Mouse (Mus musculus) layer of hippocampus, adult 9-11 months (tissue): ENCODE results near the gene Pkib.
A peak's percentile ranks its signal among the peaks of the same experiment; 100 is the strongest.

ENCODE experiments used
- DNase-seq: peaks from one replicate; pipeline ENCODE4 v3.0.0; 2022

Pkib gene

DNA sequence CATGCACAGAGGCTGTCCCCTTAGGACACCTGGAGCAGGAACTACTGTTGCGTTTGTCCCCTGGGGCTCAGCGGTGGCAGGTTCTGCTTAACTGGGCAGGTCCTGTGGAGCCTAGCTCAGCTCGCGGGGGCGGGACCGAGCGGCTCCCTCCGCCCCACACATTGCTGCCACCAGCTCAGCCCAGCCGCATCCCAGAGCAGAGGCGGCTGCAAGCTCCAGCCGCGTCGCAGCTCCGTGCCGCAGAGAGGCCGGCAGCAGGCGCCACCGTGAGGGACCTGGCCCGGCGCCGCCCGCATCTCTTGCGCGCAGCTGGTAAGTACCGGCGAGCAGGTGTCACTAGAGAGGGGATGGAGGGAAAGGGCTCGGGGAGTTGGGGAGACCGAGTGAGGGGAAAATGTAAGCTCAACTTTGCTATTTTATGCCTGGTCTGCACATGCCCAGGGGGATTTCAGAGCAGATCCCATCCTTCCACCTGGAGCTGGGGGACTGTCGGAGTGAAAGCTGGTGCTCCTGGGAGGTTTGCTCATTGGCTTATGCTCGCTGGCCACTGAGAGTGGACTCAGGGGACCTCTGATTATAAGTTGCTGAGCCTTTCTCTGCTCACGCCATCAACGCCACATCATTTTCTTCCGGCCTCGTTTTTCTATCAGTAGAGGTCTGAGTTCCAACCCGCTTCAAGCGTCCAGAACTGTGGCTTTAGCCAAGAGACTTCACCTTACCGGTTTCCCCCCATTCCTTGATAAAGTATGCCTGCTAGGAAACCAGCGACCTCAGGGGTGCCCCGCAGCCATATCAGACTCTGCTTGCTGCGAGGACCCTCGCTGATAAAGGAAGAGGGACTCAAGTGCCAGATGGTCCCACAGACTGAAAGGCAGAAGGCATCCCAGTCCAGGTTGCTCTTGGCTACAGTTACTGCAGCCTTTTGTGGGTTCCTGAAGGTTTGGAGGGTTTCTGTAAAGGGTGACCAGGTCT lies at the start of gene Pkib:
Gene Pkib (plus strand): TSS at position 86 of the 972 bp plus-strand sequence.
- peak; percentile 59 for DNase-seq

DNA sequence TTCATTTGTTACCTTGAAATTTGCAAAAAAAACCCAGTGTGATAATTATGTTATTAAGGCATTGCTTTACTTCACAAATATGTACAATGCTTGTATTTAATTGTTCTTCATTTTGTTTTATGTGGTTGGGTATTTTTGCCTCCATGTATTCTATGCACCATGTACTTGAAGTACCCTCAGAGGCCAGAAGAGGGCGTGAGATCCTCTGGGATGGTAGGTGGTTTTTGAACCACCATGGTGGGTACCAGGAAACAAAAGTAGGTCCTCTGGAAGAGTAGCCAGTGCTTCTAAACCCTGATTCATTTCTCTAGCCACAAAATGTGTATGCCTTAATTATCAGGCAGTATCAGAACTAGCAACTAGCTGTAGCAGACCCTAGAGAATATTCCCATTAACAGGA lies 47.9 kb upstream of the Pkib start:
- DNase-seq = no peak

DNA sequence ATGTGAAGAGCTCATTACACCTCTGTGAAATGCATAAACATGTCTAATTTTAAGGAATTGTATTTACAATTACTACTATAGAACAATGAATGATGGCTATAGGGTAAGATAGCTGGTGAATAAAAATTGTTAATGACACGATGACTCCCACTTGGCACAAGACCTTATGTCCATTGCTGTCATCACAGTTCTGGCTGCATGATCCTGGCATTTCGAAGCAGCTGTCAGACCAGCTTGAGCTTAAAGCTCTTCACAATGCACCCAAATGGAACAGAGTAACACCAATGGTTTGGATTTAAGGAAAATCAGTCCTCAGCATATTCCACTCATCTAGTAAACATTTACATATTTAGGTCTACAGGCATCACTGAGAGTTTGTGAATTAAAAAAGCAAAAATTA lies 37.5 kb upstream of the Pkib start:
- DNase-seq = no peak

DNA sequence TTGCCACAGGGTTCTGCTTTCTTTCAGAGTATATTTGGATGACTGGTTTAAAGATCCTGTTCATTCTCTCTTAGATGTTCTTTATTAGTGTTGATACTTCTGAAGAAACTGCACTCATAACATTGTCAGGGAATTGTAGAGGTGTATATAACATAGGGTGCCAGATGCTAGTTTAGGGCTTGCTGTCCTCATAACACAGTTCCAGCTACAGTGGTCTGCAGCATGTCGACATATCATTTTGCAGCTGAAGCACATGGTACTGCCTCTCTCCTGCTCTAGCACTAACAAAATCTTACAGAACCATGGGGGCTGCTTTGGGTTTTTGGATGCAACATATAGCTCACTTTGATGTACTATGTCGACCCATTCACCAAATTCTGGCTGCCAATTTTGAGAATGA lies 34.6 kb upstream of the Pkib start:
- DNase-seq = no peak

- no peak for DNase-seq
Measured at GRCm38 (mm10) chr10:57602951-57603350, 28.8 kb upstream of the Pkib start.

GRCm38 (mm10) chr10:57623311-57623710 lies 8.5 kb upstream of the Pkib start:
- no peak for DNase-seq

DNA sequence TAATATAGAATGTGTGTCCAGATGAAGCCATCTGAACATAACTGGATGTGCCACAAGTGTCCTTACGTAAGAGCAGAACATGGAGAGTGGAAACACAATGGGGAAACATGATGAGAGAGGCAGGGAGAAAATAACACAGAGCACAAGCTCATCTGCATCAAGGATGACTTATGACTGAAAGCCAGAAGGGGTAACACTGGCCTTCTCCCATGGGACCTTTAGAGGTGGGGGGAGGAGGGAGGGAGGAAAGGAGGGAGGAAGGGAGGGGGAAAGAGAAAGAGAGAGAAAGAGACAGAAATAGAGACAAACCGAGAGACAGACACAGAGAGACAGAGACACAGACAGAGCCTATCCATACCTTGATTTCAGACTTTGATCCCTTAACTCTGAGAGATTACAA lies 4.0 kb upstream of the Pkib start:
- DNase-seq = no peak

DNA sequence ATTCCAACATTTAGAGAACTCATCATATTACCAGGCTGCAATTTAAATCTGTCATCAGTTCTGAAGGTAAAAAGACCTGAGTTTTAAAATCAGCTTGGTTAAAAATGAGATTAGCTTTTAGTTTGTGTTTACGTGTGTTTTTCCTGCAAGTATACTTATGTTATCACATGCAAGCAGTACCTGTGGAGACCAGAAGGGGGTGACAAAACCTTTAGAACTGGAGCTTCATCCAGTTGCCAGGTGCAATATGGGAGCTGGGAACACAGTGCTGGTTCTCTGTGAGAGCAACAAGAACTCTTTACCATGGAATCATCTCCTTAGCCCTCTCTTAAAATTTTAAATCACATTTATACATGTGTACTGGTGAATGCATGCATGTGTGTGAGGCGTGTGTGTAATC lies 1.2 kb upstream of the Pkib start:
- no peak for DNase-seq

GRCm38 (mm10) chr10:57632868-57633240 lies 1.1 kb downstream of the Pkib start:
- no peak for DNase-seq

DNA sequence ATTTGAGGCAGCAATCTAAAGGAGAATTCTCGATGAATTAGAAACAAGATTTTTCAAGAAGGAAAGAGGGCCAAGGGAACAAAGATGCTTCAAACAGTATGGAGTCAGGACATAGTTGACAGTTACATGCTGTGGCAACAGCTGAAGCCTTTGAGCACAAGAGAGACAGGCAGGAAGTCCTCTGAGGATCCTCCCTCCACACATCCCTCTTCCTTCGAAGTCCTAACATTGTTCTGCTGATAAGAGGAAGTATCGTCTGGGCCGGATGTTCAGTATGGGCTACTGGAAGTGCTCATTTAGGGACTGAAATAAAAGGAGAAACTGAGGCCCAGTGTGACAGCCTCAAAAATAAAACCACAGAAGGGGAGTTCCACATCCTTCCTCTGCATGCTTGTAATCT lies 5.2 kb downstream of the Pkib start:
- no peak for DNase-seq

DNA sequence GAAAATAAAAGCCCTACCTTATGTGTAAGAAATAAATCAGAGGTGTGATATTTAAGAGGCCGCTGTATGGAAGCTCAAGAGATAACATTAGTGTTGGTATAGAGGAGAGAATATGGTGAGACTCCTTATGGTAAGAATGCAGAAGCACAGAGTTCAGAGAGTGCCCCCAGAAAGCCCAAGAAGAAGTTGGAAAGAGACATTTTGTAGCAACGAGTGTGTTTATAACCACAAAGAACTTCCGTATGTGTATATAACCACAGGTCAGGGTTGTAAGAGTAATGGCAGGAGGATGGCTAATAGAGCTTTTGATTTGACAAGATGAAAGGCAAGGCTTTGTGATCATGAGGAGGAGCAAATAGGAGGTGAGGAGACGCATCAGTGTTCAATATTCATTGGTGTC lies 6.5 kb downstream of the Pkib start:
- DNase-seq = no peak

- DNase-seq = no peak
Measured at GRCm38 (mm10) chr10:57639540-57639939, 7.8 kb downstream of the Pkib start.

- no peak for DNase-seq
Measured at GRCm38 (mm10) chr10:57653297-57653696, 21.5 kb downstream of the Pkib start.

- no peak for DNase-seq
Measured at GRCm38 (mm10) chr10:57660505-57660904, 28.7 kb downstream of the Pkib start.

- no peak for DNase-seq
Measured at GRCm38 (mm10) chr10:57663758-57664157, 32.0 kb downstream of the Pkib start.

- no peak for DNase-seq
Measured at GRCm38 (mm10) chr10:57664253-57664652, 32.5 kb downstream of the Pkib start.

DNA sequence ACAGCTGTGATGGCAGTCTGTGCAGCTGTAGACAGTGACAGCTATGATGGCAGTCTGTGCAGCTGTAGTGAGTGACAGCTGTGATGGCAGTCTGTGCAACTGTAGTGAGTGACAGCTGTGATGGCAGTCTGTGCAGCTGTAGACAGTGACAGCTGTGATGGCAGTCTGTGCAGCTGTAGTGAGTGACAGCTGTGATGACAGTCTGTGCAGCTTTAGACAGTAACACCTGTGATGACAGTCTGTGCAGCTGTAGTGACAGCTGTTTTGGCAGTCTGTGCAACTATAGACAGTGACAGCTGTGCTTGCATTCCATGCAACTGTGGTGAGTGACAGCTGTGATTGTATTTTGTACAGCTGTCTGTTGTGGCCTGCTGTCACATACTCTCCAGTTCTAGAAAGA lies 44.0 kb downstream of the Pkib start:
- DNase-seq = no peak

DNA sequence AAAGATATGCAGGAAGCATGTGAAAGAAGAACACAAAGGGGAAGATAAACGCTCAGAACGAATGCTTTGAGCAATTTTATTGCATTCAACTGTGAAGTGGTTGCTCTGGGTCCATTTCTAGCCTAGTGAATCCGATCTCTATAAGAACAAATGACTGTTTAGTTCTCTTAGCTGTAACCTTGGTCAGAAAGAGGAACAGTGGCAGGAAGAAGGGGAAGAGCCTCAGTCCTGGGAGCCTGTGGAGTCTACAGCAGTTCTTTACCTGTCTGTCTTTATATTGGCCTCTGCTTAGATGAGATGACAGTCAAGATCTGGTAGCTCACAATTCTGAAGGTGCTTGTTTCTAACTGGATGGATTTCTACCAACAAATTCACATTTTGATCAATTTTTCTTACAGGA lies 56.2 kb downstream of the Pkib start:
- DNase-seq = no peak

DNA sequence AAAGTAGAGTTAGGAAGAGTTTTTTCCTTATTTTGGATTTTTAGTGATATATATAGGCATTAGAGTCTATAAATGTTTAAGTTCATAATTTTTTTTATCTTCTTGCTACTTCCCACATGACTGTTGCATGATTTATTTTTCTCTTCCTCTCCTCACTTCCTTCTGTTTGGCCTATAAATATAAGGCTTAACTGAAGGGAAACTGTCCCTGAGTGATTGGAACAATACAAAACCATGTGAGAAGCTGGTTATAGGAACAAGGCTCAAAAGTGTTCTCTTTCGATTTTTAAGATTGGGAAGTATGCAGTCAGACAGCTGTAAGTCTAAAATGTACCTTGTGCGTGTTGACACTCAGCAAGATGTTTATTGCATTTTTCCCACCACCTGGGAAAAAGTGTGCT lies 58.4 kb downstream of the Pkib start:
- no peak for DNase-seq

- no peak for DNase-seq
Measured at GRCm38 (mm10) chr10:57702246-57702645, 70.5 kb downstream of the Pkib start.

DNA sequence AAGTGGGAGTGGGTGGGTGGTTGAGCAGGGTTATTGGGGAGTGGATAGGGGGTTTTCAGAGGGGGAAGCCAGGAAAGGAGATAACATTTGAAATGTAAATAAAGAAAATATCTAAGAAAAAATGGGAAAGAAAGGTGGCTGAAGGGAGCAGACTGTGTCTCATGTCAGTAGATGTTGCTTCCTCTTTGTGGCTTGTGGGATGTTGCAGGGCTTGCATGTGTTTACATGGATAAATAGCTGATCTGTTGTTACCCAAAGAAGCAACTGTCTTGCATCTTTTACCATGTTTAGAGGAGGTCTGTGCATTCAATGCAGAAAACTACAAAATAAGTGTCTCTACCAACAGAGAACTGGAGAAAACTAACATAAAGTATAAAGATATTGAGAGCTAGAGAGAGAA lies 89.3 kb downstream of the Pkib start:
- no peak for DNase-seq

GRCm38 (mm10) chr10:57722363-57722762 lies 90.6 kb downstream of the Pkib start:
- DNase-seq = no peak

DNA sequence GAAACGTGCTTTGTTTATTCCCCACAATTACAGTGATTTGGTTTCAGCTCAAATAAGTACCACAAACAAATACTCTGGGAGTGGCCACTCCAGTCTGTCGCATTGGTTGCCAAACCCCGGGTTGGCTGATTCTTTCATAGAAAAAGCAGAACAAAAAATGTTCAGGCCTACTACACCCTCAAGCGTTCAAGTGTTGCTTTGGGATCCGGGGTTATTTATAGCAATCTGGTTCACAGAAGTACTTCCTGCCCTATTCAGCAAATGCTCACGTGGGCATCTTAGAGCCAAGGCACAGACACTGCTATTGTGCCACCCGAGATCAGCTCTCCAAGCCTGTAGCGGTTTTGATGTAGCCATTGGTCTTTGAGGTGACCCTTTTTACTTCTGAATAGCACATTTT lies 95.9 kb downstream of the Pkib start:
- peak; percentile 63 for DNase-seq

DNA sequence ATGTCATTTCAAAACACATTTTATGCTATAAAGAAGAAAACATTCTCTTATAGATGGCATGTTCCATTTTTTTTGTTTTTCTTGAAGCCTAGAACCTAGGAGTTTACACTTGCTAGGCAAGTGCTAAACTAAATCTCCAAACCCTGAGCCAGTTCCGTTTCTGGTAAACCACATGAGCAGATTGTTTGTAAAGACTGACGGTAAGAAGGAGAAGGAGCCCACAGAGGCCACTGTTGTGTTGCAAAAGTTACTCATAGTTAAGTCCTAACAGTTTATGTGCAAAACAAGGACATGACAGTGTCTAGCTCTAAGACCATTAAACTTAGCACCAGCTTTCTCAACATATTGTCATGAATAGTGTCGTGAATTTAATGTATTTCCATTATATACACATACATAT lies 99.9 kb downstream of the Pkib start:
- DNase-seq = no peak

DNA sequence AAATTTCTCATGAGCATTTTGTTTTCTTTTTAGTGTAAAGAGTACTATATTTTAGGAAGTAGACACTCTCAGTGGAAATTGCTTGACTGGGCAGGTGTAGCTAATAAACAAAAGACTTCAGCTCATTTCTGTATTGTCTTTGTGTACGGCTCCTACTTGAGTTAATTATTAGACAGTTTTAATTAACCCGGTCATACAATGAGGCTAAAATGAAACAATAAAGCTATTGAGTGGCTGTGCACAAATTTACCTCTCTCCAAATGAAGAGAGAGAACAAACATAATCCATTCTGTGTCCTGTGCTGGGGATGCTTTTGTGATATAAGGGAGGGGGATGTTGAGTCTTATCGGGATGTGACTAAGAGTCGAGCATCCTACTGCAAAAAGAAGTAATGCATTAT lies 109.0 kb downstream of the Pkib start:
- DNase-seq = no peak
